Mouse (Mus musculus): Measurements from ENCODE around the gene Cfap45. TPM values are rescaled to one million over a fixed set of nuclear protein-coding genes. Genes with fewer than 3 reads are reported as not detected.

Cfap45 gene
- polyA plus RNA-seq, 1 experiment from 2014 or later, result 2.7 TPM

DNA sequence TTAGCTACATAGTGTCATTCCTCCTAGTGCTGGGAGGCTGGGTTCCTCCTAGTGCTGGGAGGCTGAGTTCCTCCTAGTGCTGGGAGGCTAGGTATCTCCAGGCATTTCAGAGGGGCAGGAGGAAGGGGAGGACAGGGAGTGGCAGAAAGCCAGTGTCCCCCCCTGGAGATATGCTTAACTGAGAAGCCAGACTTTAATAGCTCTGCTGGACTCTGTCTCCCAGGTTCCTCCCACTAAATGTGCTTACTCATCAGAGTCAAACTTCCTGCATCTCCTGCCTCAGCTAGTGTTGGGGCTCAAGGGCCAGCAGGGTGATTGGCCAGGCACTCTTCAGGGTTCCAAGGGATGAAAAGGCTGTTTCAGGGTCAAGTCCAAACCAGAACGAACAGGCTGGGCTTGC, 5.2 kb upstream of the Cfap45 start:
- Histone ChIP-seq H3K36me3 (ENCODE audit: inconsistent target) (no peaks in the 10 kb centered on the region), H3K4me3 (ENCODE audit: inconsistent target) (no peak overlapping the region), H3K79me2 (ENCODE audit: inconsistent target) (no peaks in the 10 kb centered on the region), H3K27ac (peak overlapping the region; percentile 98)
- WGBS (ENCODE audit: missing documents), result 29% methylated on average over 1 of the region's 1 CpGs

DNA sequence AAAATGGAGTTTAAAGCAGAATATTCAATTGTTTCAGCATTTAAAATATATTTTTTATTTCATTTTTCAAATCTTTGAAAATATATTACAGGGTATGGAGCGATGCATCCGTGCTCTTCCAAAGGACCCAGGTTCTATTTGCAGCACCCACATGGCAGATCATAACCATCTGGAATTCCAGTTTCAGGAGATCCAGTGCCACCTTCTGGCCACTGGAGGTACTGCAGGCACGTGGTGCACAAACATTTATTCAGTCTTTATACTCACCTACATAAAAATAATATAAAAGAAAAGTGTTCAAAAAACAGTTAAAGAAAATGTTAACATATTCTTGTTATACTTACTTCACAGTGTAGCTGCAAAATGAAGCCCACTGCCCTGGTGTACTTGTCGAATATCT, 2.6 kb upstream of the Cfap45 start:
- Histone ChIP-seq H3K27ac (no peak overlapping the region), H3K4me3 (ENCODE audit: inconsistent target) (no peak overlapping the region), H3K36me3 (ENCODE audit: inconsistent target) (no peaks in the 10 kb centered on the region), H3K79me2 (ENCODE audit: inconsistent target) (no peaks in the 10 kb centered on the region)
- 80% methylated on average over 4 of the region's 4 CpGs for WGBS (ENCODE audit: missing documents)

DNA sequence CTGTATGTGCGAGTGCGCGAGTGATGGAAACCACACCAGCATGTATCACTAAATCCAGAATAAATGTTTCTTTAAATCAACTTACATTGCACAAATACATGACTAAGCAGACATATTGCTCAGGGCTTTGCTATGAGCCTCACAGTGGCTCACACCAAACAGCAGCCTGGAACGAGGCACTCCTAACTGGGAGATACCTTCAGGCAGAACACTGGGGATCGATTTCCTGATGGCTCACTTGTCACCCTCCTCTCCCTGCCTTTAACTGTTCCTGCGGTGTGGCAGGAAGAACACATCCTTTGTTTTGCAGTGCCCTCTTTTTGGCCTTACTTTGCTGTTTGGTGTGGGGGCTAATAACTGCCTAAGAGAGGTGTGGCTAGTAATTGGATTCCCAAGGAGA, 957 bp upstream of the Cfap45 start:
- no peak overlapping the region for H3K4me3 ChIP-seq (ENCODE audit: inconsistent target)
- no peak overlapping the region for H3K27ac ChIP-seq
- 73% methylated on average over 6 of the region's 6 CpGs for WGBS (ENCODE audit: missing documents)

DNA sequence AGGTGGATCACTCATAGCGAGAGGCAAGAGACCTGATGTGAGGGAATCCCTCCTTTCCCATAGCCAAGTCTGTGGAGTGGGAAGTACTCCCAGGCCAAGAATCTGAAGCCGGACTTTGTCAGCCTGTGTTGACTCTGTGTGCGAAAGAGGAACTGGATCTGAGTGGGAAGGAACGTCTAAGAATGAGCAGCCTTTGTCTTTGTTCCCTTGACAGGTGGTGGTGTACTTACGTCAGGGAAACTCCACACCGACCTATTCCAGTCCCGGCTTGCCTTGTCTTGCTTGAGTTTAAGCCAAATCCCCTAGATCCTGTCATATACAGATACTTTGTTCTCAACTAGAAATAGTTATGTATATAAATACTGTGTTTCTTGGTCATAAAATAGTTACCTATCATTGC, 1.9 kb downstream of the Cfap45 start:
- 0 out of 2 replicates have a peak overlapping the region, but pooled peaks have one; percentile 10 for H3K27ac ChIP-seq
- WGBS (ENCODE audit: missing documents), result 11% methylated on average over 7 of the region's 7 CpGs
- H3K36me3 ChIP-seq (ENCODE audit: inconsistent target), result no peaks in the 10 kb centered on the region
- no peaks in the 10 kb centered on the region for H3K79me2 ChIP-seq (ENCODE audit: inconsistent target)
- H3K4me3 ChIP-seq (ENCODE audit: inconsistent target), result no peak overlapping the region

More for the DNA sequence above, 957 bp upstream of the Cfap45 start:
- no peaks in the 10 kb centered on the region for H3K79me2 ChIP-seq (ENCODE audit: inconsistent target)
- no peaks in the 10 kb centered on the region for H3K36me3 ChIP-seq (ENCODE audit: inconsistent target)

DNA sequence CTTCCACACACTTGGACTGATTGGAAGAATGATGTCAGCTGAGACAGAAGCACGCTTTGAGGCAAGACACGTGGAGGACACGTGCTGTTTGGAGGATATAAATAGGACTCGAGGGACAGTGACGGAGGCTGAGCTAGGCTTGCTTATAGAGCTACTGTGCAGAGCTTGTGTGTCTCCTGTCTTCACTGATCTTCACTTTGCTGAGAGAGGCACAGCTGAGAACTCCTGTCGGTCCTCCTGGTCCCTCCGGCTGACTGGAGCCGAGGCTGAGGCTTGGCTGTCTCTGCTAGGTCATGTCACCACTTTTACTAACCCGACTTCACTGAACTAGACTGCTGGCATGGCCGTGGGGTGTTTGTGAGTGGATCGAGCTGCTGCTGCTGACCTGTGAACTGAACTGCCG, 3.1 kb downstream of the Cfap45 start:
- no peaks in the 10 kb centered on the region for H3K36me3 ChIP-seq (ENCODE audit: inconsistent target)
- WGBS (ENCODE audit: missing documents), result 82% methylated on average over 12 of the region's 12 CpGs
- no peak overlapping the region for H3K4me3 ChIP-seq (ENCODE audit: inconsistent target)
- no peaks in the 10 kb centered on the region for H3K79me2 ChIP-seq (ENCODE audit: inconsistent target)
- no peak overlapping the region for H3K27ac ChIP-seq

DNA sequence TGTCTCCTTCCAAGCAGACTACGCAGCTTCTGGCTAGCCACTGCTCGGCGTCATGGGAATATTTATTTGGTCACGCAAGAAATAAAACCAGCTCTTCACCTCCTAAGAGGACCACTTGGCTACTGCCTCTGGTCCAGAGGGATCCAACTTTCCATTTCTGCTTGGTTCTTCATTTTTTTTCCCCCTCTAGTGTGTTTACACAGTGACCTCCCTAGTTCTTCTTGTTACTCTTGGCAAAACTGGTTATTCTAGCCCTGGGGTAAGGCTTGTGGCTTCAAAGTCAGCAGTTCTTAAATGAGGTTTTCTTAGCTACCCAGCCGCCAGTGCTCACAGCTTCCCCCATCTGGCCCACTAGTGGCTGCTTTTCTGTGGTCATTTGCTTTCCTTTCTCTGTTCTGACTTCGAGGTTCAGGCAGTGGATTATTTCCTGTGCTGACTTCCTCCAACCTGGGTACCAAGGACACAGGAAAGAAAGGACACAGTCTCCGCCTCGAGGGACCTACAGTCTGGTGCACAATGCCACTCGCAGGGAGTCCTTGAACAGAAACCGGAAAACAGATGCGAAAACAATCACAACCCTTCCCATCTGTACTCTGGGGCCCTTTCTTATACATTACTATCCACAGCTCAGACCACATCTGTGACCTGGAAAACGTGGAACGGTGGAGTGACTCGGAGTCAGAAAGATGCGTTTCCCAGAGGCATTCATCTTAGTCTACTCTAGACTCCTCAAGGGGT, 4.6 kb downstream of the Cfap45 start:
- H3K36me3 ChIP-seq (ENCODE audit: inconsistent target), result no peaks in the 10 kb centered on the region
- H3K79me2 ChIP-seq (ENCODE audit: inconsistent target), result no peaks in the 10 kb centered on the region
- peak overlapping the region; percentile 77 for H3K27ac ChIP-seq
- WGBS (ENCODE audit: missing documents), result 4% methylated on average over 15 of the region's 15 CpGs
- peak overlapping the region; percentile 3; the same call in 1 of the 2 replicates for H3K4me3 ChIP-seq (ENCODE audit: inconsistent target)

DNA sequence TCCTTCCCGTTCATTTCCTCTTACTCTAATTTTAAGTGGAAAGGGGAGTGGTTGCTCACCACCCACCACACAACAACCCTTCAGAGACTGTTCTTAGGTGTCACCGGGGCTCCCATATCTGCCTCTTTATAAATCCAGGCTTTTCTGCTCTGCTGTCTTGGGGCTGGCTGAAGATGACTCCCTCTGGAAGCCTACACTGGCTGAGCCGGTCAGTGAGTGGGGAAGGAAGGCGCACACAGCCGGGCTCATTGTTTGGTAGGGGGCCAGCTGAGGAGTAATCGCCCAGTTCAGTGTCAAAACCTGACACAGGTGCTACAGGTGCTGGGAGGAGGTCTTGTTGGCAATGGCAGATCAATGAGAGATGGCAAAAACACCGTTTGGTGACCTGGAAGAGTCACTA, 5.4 kb downstream of the Cfap45 start:
- H3K4me3 ChIP-seq (ENCODE audit: inconsistent target), result peak overlapping the region; percentile 1; the same call in 1 of the 2 replicates

DNA sequence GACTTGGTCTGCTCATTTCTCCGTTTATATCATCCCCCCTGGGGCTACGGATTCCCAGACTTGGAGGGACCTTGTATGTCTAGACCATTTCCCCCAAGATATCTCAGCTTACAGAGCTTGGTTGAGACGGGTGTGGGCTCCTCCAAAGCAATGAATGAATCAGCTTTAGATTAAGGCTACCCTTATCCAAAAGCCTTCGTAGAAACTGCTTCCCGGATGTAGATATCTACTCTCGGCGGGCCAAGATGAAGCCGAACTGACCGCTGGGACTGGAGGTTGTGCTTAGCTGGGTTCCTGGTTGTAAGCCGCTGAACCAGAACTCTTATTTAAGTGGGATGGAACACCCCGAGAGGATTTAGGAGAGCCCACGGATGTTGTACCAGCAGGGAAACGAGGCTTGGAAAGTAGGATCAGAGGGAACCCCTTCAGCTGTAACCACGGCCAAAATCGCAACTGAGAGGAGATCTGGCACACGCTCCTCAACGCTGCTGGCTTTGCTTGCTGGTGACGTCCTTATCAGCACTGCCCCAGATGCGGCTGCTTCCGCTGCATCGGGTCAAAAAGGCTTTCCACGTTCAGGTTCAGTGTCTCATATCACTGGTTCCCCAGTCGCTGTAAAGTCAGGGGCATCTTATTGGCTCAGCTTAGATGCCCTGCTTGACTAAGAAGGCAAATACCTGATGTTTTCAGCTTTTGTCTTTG, 5.9 kb downstream of the Cfap45 start:
- Histone ChIP-seq H3K4me3 (ENCODE audit: inconsistent target) (peak overlapping the region; percentile 1; the same call in 1 of the 2 replicates), H3K27ac (no peak overlapping the region)

More for the DNA sequence above, 5.4 kb downstream of the Cfap45 start:
- no peak overlapping the region for H3K27ac ChIP-seq
- H3K36me3 ChIP-seq (ENCODE audit: inconsistent target), result no peaks in the 10 kb centered on the region
- H3K79me2 ChIP-seq (ENCODE audit: inconsistent target), result no peaks in the 10 kb centered on the region
- 19% methylated on average over 7 of the region's 7 CpGs for WGBS (ENCODE audit: missing documents)

DNA sequence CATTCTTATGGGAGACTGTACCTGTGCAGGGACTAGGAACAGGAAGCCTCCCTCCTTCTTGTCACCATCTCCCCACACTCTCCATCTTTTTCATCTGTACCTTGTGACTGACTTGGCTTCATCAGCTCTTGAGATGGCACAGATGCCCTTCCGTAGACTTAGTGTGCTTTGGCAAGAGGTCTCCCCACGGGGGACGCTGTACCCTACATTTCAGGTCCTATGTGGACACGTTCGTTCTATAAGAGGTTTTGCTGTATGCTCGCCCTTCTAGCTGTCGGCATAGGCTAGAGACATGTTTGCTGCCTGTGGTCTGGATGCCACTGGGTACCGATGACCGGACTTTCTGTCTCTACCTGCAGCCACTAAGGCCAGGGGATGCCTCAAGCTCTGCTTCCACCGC, 6.8 kb downstream of the Cfap45 start:
- no peak overlapping the region for H3K4me3 ChIP-seq (ENCODE audit: inconsistent target)
- no peaks in the 10 kb centered on the region for H3K79me2 ChIP-seq (ENCODE audit: inconsistent target)
- WGBS (ENCODE audit: missing documents), result 93% methylated on average over 10 of the region's 10 CpGs
- H3K27ac ChIP-seq, result no peak overlapping the region
- no peaks in the 10 kb centered on the region for H3K36me3 ChIP-seq (ENCODE audit: inconsistent target)

More for the DNA sequence above, 5.9 kb downstream of the Cfap45 start:
- H3K79me2 ChIP-seq (ENCODE audit: inconsistent target), result no peaks in the 10 kb centered on the region
- no peaks in the 10 kb centered on the region for H3K36me3 ChIP-seq (ENCODE audit: inconsistent target)
- WGBS (ENCODE audit: missing documents), result 24% methylated on average over 23 of the region's 23 CpGs

DNA sequence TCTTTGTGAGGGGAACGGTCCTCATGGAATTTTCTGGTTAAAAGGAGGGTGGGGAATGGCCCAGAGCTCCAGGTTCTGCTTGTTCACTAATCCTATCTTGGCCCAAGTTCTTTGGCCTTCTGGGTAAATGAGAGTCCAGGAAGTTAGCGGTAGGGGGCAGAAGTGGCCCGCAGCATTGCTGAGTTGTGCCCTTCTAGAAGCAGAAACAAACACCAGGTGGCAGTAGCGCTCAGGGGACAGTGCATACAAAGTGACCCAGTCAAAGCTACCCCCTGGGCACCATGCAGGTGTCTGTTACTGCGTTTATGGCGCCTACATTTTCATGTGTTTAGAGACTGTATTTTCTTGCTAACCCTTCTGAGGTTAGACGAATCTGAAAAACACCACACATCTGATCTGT, 8.1 kb downstream of the Cfap45 start:
- WGBS (ENCODE audit: missing documents), result 2% methylated on average over 7 of the region's 7 CpGs
- Histone ChIP-seq H3K4me3 (ENCODE audit: inconsistent target) (no peak overlapping the region), H3K36me3 (ENCODE audit: inconsistent target) (no peaks in the 10 kb centered on the region), H3K27ac (no peak overlapping the region), H3K79me2 (ENCODE audit: inconsistent target) (no peaks in the 10 kb centered on the region)

DNA sequence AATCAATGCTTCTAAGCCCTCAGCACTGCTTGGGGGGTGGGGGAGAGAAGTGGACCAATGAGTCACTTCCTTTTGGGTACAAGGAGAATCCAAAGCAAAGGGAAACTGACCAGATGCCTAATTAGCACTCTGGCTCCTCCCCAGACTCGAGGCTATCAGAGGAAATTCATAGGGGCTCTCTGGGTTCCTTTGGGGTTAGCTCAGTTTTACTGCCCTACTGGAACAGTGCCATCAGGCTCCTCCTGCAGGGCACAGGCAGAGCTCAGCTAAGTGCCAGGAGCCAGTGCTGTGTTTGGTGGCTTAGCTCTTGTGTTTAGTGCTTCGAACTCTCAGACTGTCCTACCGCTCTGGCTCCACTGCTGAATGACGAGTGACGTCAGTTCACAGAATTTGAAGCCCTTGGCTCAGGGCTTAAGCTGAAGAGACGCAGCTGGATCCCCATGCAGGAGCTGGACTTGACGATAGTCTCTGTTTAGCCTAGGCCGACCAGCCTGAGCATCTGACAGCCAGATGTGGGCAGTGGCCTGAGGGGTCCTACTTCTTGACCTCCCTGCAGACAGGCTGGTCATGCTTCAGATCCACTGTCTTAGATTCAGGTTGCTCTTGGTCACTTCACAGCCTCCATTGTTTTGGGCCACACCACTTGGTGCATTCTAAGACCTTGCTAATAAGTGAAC, 10.1 kb downstream of the Cfap45 start:
- Histone ChIP-seq H3K79me2 (ENCODE audit: inconsistent target) (no peaks in the 10 kb centered on the region), H3K4me3 (ENCODE audit: inconsistent target) (no peak overlapping the region), H3K27ac (no peak overlapping the region), H3K36me3 (ENCODE audit: inconsistent target) (no peaks in the 10 kb centered on the region)
- 36% methylated on average over 8 of the region's 8 CpGs for WGBS (ENCODE audit: missing documents)

DNA sequence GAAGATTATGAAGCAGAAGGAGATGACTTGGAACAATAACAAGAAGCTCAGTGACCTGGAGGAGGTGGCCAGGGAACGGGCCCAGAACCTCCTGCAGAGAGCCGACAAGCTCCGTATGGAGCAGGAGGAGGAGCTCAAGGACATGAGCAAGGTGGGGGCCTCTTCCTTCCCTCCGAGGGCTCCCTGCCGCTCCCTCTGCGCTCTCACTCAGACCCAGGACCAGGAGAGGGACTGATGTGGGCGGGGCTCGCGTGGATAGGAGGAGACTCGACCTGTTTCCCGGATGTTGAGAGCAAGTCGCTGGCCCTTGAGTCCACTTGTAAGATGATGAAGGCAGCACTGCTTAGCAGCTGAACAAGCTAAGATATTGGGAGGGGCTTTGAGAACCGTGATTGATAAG, 11.9 kb downstream of the Cfap45 start:
- H3K36me3 ChIP-seq (ENCODE audit: inconsistent target), result no peaks in the 10 kb centered on the region
- H3K79me2 ChIP-seq (ENCODE audit: inconsistent target), result no peaks in the 10 kb centered on the region
- no peak overlapping the region for H3K27ac ChIP-seq
- WGBS (ENCODE audit: missing documents), result 54% methylated on average over 12 of the region's 13 CpGs
- no peak overlapping the region for H3K4me3 ChIP-seq (ENCODE audit: inconsistent target)

DNA sequence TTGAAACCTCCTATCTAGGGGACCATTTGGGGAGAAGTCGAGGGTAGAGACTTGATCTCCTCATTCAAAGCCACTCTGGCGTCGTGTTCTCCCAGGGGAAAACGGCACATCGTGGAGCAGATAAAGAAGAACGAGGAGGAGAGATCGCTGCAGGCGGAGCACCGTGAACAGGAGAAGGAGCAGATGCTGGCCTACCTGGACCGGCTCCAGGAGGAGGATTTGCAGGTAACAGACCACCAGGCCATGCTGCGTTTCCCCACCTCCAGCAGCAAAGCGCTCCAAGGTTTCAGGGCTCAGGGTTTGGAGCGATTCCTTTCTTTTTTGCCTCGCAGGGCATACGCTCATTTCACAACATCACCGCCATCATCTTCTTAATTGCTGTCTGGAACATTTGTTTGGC, 14.5 kb downstream of the Cfap45 start:
- H3K4me3 ChIP-seq (ENCODE audit: inconsistent target), result no peak overlapping the region
- 91% methylated on average over 16 of the region's 16 CpGs for WGBS (ENCODE audit: missing documents)

DNA sequence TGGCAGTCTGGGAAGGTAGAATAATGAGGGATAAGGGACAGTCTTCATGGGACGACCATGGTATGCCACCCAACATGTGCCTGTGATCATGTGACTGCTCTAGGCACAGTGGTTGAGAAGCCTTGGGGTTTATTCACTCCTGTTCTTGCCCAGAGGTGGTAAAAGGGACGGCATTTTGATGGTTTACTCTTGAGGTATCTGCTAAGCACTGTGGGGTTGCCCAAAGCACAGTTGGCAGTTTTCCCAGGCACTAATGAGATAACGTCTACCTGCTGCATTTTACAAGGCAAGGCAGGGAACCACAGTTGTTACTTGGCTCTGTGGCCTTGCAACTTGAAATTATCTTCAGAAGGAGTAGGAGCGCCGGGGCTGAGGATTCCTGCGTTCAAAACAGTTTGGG, 19.2 kb downstream of the Cfap45 start:
- 75% methylated on average over 5 of the region's 6 CpGs for WGBS (ENCODE audit: missing documents)
- no peak overlapping the region for H3K27ac ChIP-seq

More for the DNA sequence above, 14.5 kb downstream of the Cfap45 start:
- H3K79me2 ChIP-seq (ENCODE audit: inconsistent target), result no peaks in the 10 kb centered on the region
- H3K36me3 ChIP-seq (ENCODE audit: inconsistent target), result no peaks in the 10 kb centered on the region
- H3K27ac ChIP-seq, result no peak overlapping the region

More for the DNA sequence above, 19.2 kb downstream of the Cfap45 start:
- Histone ChIP-seq H3K36me3 (ENCODE audit: inconsistent target) (no peaks in the 10 kb centered on the region), H3K4me3 (ENCODE audit: inconsistent target) (no peak overlapping the region), H3K79me2 (ENCODE audit: inconsistent target) (no peaks in the 10 kb centered on the region)

All from macrophage (primary cell).